Mouse (Mus musculus) forebrain, embryonic 16.5 days (tissue): ENCODE results near the gene Ciart. TPM values are rescaled to one million over a fixed set of nuclear protein-coding genes. Genes with fewer than 3 reads are reported as not detected.

ENCODE experiments used
- ATAC-seq: fragments of 200-750 bp; cut with Nextera tagmentation; 2 replicates; pipeline ENCODE4 v1.8.0; 2017; ENCODE audit warnings: mild to moderate bottlenecking, moderate library complexity
- H3K27ac ChIP-seq: fragments of 300-500 bp; sonication (generic); 2 replicates; pipeline ENCODE4 v1.5.1; 2014; ENCODE audit warnings: low read length, control low read depth
- H3K27me3 ChIP-seq: fragments of 300-500 bp; sonication (generic); replicated peaks from 2 replicates; pipeline ENCODE4 v1.6.1; 2014; ENCODE audit warnings: low read length; ENCODE audit not compliant: control insufficient read depth, insufficient read depth
- H3K36me3 ChIP-seq: fragments of 300-500 bp; sonication (generic); 2 replicates; pipeline ENCODE4 v1.6.1; 2014; ENCODE audit not compliant: control insufficient read depth, insufficient read depth
- H3K4me1 ChIP-seq: fragments of 300-500 bp; sonication (generic); replicated peaks from 2 replicates; pipeline ENCODE4 v1.6.1; 2014; ENCODE audit warnings: low read length; ENCODE audit not compliant: control insufficient read depth, insufficient read depth
- H3K4me2 ChIP-seq: fragments of 300-500 bp; sonication (generic); 2 replicates; pipeline ENCODE4 v1.6.1; 2014; ENCODE audit warnings: mild to moderate bottlenecking, low read length, control low read depth
- H3K4me3 ChIP-seq: fragments of 300-500 bp; sonication (generic); replicated peaks from 2 replicates; pipeline ENCODE4 v1.5.1; 2014; ENCODE audit warnings: mild to moderate bottlenecking, low read length, control low read depth
- H3K9ac ChIP-seq: fragments of 300-500 bp; sonication (generic); replicated peaks from 2 replicates; pipeline ENCODE4 v1.6.1; 2014; ENCODE audit warnings: low read depth, low read length, control low read depth
- H3K9me3 ChIP-seq: fragments of 300-500 bp; sonication (generic); 2 replicates; pipeline ENCODE4 v1.6.1; 2016; ENCODE audit warnings: low read length; ENCODE audit not compliant: control insufficient read depth
- WGBS: fragments of 180-500 bp; shearing (Covaris S2); extraction: QIAGEN DNeasy Blood & Tissue Kit; methylation state at CpG from one replicate; pipeline ENCODE4 v1.1.7; 2014; 5-methylcytosine and 5-hydroxymethylcytosine counted together
- polyA plus RNA-seq: library from polyadenylated mRNA; unstranded; fragments of >200 nt; fragmentation: Nextera tagmentation; extraction: Ambion mirVana; gene quantifications from 2 replicates; pipeline ENCODE4 v1.2.1, GENCODE M21; 2015

Gene Ciart
- polyA plus RNA-seq, 1 experiment from 2014 or later = 4.1 TPM

DNA sequence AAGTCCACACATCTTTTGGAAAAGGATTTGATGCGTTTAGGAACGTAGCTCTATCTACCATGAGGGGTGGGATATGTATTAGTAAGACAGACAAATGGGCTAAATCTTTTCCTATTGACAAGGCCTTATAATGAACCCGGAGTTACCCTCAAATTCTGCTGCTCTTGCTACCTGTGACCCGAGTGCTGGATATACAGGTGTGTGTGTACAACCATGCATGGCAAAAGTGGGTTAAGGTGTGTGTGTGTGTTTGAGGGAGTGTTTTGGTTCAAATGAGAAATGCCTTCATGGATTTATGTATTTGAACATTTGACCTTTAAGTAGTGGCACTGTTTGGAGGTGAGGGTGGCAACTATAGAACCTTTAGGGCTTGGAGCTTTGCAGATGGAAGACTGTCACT is 53.0 kb downstream of the Ciart start:
- H3K4me2 ChIP-seq = no peak overlapping the region
- H3K4me1 ChIP-seq = no peaks in the 10 kb centered on the region
- 97% methylated on average over 4 of the region's 4 CpGs for WGBS
- no peaks in the 10 kb centered on the region for H3K9me3 ChIP-seq
- no peaks in the 10 kb centered on the region for H3K27me3 ChIP-seq
- peaks cover 27% of the 10 kb centered on the region for H3K36me3 ChIP-seq
- H3K27ac ChIP-seq = no peak overlapping the region
- no peak overlapping the region for H3K9ac ChIP-seq
- no peak for ATAC-seq
- no peak overlapping the region for H3K4me3 ChIP-seq

Other genes starting within 250 kb of the Ciart start
- 43.4 and 48.3 TPM in 2 replicates for gene Mcl1, start 223.5 kb downstream of the Ciart start, polyA plus RNA-seq
- 0.48 and 1.2 TPM in 2 replicates for gene Adamtsl4, start 194.3 kb downstream of the Ciart start, polyA plus RNA-seq
- 7.9 and 11.0 TPM in 2 replicates for gene Ecm1, start 142.7 kb downstream of the Ciart start, polyA plus RNA-seq
- gene Tars2, start 122.0 kb downstream of the Ciart start, polyA plus RNA-seq = 49.5 and 53.0 TPM in 2 replicates
- 23.5 and 29.0 TPM in 2 replicates for gene Rprd2, start 63.4 kb downstream of the Ciart start, polyA plus RNA-seq
- gene Prpf3, start 26.4 kb downstream of the Ciart start, polyA plus RNA-seq = 47.2 and 49.1 TPM in 2 replicates
- gene Mrps21, start 10.7 kb downstream of the Ciart start, polyA plus RNA-seq = 243 and 277 TPM in 2 replicates
- gene BC028528, start 9.8 kb upstream of the Ciart start, polyA plus RNA-seq = 13.8 and 14.4 TPM in 2 replicates
- 35.6 and 35.9 TPM in 2 replicates for gene Aph1a, start 11.7 kb upstream of the Ciart start, polyA plus RNA-seq
- gene Car14, start 22.4 kb upstream of the Ciart start, polyA plus RNA-seq = 9.4 and 10.2 TPM in 2 replicates
- gene Anp32e, start 47.0 kb upstream of the Ciart start, polyA plus RNA-seq = 185 and 205 TPM in 2 replicates
- gene Plekho1, start 113.8 kb upstream of the Ciart start, polyA plus RNA-seq = 71.4 and 74.9 TPM in 2 replicates
- 55.3 and 57.4 TPM in 2 replicates for gene Vps45, start 176.2 kb upstream of the Ciart start, polyA plus RNA-seq
- 8.8 and 9.3 TPM in 2 replicates for gene Otud7b, start 222.3 kb upstream of the Ciart start, polyA plus RNA-seq